Mouse (Mus musculus): Measurements from ENCODE around the gene D5Ertd579e.

The D5Ertd579e gene

DNA sequence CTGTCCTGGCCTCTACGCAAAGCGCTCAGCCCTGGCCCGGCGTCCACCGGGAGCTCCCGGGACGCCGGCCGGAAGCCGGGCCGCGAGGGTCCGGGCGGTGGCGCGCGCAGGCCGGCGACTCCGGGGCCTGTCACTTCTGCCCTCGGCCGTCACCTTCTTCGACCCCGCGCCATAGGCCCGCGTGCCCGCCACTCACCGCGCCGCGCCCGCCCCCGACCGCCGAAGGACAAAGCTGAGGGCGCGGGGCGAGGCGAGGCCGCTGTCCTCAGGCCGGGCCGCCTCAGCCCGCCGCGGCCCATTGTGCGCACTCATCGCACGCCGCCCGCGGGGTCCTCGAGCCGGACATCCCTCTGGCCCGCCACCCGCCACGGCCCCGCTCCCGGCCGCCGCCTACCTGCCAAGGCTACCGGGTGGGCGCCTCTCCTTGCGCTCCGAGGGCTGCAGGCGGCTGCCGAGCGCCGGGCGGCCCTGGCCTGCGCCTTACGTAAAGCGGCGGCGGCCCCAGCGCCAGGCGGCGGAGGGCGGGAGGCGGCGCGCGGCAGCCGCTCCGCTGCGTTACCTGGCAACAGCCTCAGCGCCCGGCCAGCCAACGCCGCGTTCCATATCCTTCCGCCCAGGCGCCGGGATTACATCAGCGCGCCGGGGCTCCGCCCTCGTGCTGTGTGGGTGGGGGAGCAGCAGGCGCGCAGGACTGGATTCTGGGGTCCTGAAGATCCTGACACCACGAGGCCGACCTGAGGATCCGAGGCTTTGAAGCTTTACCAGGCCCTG lies at the start of gene D5Ertd579e:
Gene D5Ertd579e, minus strand, starts transcription at position 564 of the 771 bp plus-strand sequence.
- peak; percentile 94 to 97 for DNase-seq

GRCm38 (mm10) chr5:36742126-36742848 lies 46.5 kb upstream of the D5Ertd579e start:
- DNase-seq: peak; percentile 74 to 91

DNA sequence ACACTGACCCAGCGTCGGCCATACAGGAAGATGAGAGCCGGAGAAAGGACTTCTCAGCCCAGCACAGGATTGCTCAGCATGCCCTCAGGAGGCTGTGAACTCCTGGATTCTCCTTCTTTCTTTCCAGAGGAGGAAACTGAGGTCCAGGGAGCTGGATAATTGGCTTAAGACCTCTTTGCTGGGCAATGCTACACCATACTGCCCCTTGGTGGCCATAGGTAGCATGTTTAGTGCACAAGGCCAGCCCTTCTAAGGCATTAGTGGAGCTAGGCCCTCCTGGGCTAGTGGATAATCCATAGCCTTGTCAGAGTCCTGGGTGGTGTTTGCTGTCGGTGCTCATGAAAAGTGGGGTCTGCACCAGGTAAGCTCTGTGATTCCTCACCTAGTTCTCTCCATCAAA lies 44.0 kb upstream of the D5Ertd579e start:
- DNase-seq: peak; percentile 61 to 63

GRCm38 (mm10) chr5:36738799-36739615 lies 43.2 kb upstream of the D5Ertd579e start:
- DNase-seq: no peak

DNA sequence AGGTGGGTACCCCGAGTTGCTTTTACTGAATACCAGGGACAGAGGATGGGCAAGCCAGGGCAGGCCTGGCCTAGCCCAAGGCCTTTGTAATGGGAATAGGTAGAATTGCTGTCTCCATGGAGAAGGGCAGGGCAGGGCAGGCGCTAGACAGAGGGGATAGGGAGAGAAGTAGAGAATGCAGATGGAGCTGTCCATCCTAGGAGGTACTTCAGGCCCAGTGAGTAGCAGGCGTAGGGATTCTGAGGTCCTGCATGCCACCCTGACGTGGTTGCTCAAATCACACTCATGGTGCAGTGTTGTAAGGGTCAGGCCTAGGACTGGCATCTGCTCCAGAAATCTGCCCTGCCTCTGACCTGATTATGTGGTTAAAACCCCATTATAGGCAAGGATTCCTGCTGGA lies 41.9 kb upstream of the D5Ertd579e start:
- no peak for DNase-seq

- DNase-seq: no peak
Measured at GRCm38 (mm10) chr5:36736009-36736408, 40.2 kb upstream of the D5Ertd579e start.

- DNase-seq: no peak
Measured at GRCm38 (mm10) chr5:36735106-36735505, 39.3 kb upstream of the D5Ertd579e start.

DNA sequence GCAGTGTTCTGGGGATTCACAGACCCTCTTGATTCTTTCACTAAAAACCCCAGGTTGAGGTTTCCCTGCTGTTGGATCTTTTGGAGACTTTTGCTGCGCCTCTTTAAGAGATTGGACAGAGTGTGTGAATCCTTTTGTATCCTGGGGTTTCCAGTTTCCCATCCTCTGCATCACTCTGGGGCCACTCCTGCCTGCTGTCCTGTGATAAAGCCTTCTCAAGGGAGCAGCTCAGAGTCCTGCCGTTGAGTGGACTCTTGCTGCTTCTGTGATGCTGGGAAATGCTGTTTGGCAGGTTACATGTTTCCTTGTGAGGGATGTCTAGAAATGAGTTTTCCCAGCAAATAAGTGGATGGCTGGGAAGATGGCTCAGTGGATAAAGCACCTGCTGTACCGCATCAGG lies 37.6 kb upstream of the D5Ertd579e start:
- DNase-seq: no peak

- no peak for DNase-seq
Measured at GRCm38 (mm10) chr5:36731901-36732652, 36.3 kb upstream of the D5Ertd579e start.

GRCm38 (mm10) chr5:36730689-36731088 lies 34.9 kb upstream of the D5Ertd579e start:
- DNase-seq: no peak

GRCm38 (mm10) chr5:36729923-36730322 lies 34.1 kb upstream of the D5Ertd579e start:
- peak; percentile 27 to 51 for DNase-seq

- DNase-seq: peak; percentile 44 to 82
Measured at GRCm38 (mm10) chr5:36729086-36729473, 33.3 kb upstream of the D5Ertd579e start.

DNA sequence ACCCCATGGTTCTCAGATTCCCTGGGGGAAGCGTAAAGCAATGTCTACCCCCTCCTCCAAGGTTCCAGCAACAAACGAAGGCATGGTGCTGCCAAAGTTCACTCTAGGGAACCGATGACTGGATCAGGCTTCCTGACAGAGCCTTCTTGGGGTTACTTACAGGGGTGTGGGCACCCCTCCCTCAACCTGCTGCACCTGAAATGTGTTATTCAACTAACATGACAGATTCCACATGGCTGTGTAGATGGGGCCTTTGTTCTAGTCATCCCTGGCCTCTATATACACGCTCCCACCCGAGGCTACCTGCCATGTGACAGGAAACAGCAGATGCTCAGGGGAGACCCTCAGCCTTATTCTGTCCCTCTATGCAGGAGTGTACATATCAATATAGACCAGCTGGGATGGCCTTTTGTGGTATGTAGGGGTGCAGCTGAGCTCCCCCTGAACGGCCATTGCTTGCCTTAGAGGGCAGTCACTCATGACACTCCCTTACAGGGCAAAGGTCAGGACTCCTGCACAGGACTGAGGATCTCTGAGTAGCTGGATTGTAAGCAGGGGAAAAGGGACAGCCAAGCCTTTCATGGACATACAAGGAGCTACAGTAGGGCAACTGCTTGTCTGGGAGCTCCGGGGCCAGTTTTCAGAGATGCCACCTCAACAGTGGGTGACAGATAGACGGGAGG lies 32.7 kb upstream of the D5Ertd579e start:
- DNase-seq: peak; percentile 42 to 65

DNA sequence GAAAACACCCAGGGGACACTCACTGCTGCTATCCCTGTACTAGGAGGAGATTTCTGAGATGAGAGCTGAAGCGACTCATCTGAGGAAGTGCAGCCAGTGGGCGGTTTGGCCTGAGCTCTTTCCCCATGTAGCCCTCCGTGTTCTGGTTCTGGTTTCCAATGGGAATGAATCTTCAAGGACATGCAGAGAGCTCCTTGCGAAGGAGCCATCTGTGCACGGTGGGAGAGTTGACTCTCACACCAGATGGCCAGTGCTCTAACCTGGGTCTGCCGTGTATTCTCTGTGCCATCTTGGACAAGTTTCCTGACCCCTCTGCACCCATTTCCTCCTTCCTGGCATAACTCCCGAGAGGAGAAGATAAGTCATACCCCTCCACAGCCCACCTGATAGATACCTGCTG lies 32.0 kb upstream of the D5Ertd579e start:
- DNase-seq: no peak

- peak in 1 of 2 experiments; percentile 47 for DNase-seq
Measured at GRCm38 (mm10) chr5:36727136-36727535, 31.3 kb upstream of the D5Ertd579e start.

- DNase-seq: peak; percentile 41 to 76
Measured at GRCm38 (mm10) chr5:36726387-36726801, 30.6 kb upstream of the D5Ertd579e start.

- DNase-seq: peak; percentile 34 to 77
Measured at GRCm38 (mm10) chr5:36725861-36726260, 30.0 kb upstream of the D5Ertd579e start.

DNA sequence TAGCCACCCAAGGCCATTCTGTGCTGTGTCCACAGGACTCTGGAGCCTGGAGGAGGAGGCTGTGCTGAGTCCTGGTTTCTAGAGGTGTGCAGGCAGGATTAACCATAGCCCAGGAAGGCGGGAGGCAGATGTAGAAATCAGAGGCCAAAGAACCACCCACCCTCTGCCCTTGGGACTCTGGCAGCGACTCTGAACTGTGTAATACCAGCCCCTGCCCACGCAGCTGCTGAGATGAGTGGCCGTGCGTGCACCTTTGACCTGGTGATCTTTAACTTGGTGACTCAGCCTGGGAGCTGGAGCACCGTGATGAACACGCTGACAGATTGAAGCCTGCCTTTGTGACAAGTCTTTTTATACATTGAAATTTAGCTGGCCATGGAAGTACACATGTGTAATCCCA lies 28.4 kb upstream of the D5Ertd579e start:
- DNase-seq: peak; percentile 78 to 94

- DNase-seq: peak in 1 of 2 experiments; percentile 14
Measured at GRCm38 (mm10) chr5:36723356-36723755, 27.5 kb upstream of the D5Ertd579e start.

- DNase-seq: peak in 1 of 2 experiments; percentile 35
Measured at GRCm38 (mm10) chr5:36722415-36722856, 26.6 kb upstream of the D5Ertd579e start.

- DNase-seq: peak in 1 of 2 experiments; percentile 19
Measured at GRCm38 (mm10) chr5:36720710-36721375, 25.0 kb upstream of the D5Ertd579e start.

Data from kidney, postnatal 25 days (tissue).